Mouse (Mus musculus): ENCODE measurements around the gene Gpr19. TPM values are rescaled to one million over a fixed set of nuclear protein-coding genes. Genes with fewer than 3 reads are reported as not detected.
A peak's percentile ranks its signal among the peaks of the same experiment; 100 is the strongest.

The Gpr19 gene
- polyA plus RNA-seq, 1 experiment from 2014 or later = 8.6 TPM

DNA sequence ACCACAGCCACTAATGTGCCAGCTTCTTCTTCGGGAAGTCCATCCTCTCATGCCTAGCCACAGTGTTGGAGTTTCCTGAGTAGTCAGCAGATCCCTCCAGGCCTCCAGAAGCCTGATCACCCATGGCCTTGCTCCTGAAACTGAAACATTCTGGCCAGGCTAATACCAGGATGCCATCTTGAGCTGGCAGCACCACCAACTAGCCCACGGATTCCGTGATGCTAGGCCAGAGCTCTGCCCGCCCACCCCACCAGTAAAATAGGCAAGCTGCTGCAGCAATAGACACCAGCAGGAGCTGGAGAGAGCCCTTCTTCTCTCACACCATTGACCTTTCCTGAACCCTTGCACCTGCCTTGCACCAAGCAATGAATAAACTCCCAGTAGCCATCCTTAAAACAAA is 50.8 kb downstream of the Gpr19 start:
- Histone ChIP-seq H3K27ac (replicated peaks) (no peak overlapping the region), H3K4me2 (no peak overlapping the region), H3K4me3 (no peak overlapping the region), H3K9ac (no peak overlapping the region), H3K27me3 (replicated peaks) (no peaks in the 10 kb centered on the region), H3K36me3 (peaks cover 33% of the 10 kb centered on the region), H3K9me3 (no peaks in the 10 kb centered on the region), H3K4me1 (no peaks in the 10 kb centered on the region)
- 94% methylated on average over 4 of the region's 4 CpGs for WGBS
- no peak for ATAC-seq (ENCODE audit: extremely low read depth, insufficient number of reproducible peaks, low FRiP score, low TSS enrichment)

- Histone ChIP-seq H3K27me3 (replicated peaks) (no peaks in the 10 kb centered on the region), H3K4me1 (no peaks in the 10 kb centered on the region), H3K27ac (replicated peaks) (no peak overlapping the region), H3K9ac (no peak overlapping the region), H3K4me3 (no peak overlapping the region), H3K36me3 (peaks cover 22% of the 10 kb centered on the region), H3K9me3 (no peaks in the 10 kb centered on the region), H3K4me2 (no peak overlapping the region)
- WGBS = 80% methylated on average over 6 of the region's 6 CpGs
- no peak for ATAC-seq (ENCODE audit: extremely low read depth, insufficient number of reproducible peaks, low FRiP score, low TSS enrichment)
Observed at GRCm38 (mm10) chr6:134846308-134846707, 52.1 kb downstream of the Gpr19 start.

- ATAC-seq (ENCODE audit: extremely low read depth, insufficient number of reproducible peaks, low FRiP score, low TSS enrichment) = no peak
- Histone ChIP-seq H3K4me3 (no peak overlapping the region), H3K27me3 (replicated peaks) (no peaks in the 10 kb centered on the region), H3K9ac (no peak overlapping the region), H3K4me2 (no peak overlapping the region), H3K27ac (replicated peaks) (no peak overlapping the region), H3K4me1 (no peaks in the 10 kb centered on the region), H3K36me3 (peaks cover 16% of the 10 kb centered on the region), H3K9me3 (no peaks in the 10 kb centered on the region)
- WGBS = 78% methylated on average over 4 of the region's 4 CpGs
Observed at GRCm38 (mm10) chr6:134845726-134846125, 52.7 kb downstream of the Gpr19 start.

- ATAC-seq (ENCODE audit: extremely low read depth, insufficient number of reproducible peaks, low FRiP score, low TSS enrichment) = no peak
- H3K4me3 ChIP-seq = no peak overlapping the region
- WGBS = 64% methylated on average over 2 of the region's 2 CpGs
- no peaks in the 10 kb centered on the region for H3K9me3 ChIP-seq
- no peak overlapping the region for H3K27ac ChIP-seq (replicated peaks)
- 0 out of 2 replicates have a peak, but pooled peaks cover 6% of the 10 kb centered on the region for H3K36me3 ChIP-seq
- H3K9ac ChIP-seq = no peak overlapping the region
- H3K27me3 ChIP-seq (replicated peaks) = no peaks in the 10 kb centered on the region
- no peak overlapping the region for H3K4me2 ChIP-seq
- H3K4me1 ChIP-seq = no peaks in the 10 kb centered on the region
Observed at GRCm38 (mm10) chr6:134840346-134840745, 58.0 kb downstream of the Gpr19 start.

DNA sequence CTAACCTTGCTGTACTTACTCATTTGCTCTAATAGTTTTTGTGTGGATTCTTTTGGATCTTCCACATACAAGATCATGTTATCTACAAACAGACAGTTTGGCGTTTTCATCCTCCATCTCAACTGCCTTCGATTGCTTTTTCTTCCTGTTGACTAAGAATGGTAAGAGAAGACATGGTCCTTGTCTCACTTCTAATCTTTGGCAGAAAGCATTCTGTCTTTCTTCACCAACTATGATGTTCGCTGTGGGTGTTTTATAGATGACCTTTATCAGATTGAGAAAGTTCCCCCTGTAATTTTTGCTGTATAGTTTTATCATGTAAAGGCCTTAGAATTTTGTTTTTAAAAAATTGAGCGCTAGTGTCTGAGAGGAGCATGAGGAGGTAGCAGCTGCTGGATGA is 60.3 kb downstream of the Gpr19 start:
- Histone ChIP-seq H3K27ac (replicated peaks) (no peak overlapping the region), H3K36me3 (0 out of 2 replicates have a peak, but pooled peaks cover 6% of the 10 kb centered on the region), H3K27me3 (replicated peaks) (no peaks in the 10 kb centered on the region), H3K4me3 (no peak overlapping the region), H3K4me2 (no peak overlapping the region), H3K4me1 (no peaks in the 10 kb centered on the region), H3K9ac (no peak overlapping the region), H3K9me3 (no peaks in the 10 kb centered on the region)
- WGBS = 81% methylated on average over 4 of the region's 4 CpGs
- no peak for ATAC-seq (ENCODE audit: extremely low read depth, insufficient number of reproducible peaks, low FRiP score, low TSS enrichment)

- Histone ChIP-seq H3K9me3 (no peaks in the 10 kb centered on the region), H3K9ac (no peak overlapping the region), H3K27me3 (replicated peaks) (no peaks in the 10 kb centered on the region), H3K4me1 (peaks cover 12% of the 10 kb centered on the region), H3K4me2 (no peak overlapping the region), H3K4me3 (no peak overlapping the region), H3K27ac (replicated peaks) (no peak overlapping the region), H3K36me3 (0 out of 2 replicates have a peak, but pooled peaks cover 6% of the 10 kb centered on the region)
- no peak for ATAC-seq (ENCODE audit: extremely low read depth, insufficient number of reproducible peaks, low FRiP score, low TSS enrichment)
- WGBS = 70% methylated on average over 9 of the region's 9 CpGs
Observed at GRCm38 (mm10) chr6:134834585-134835251, 63.7 kb downstream of the Gpr19 start.

DNA sequence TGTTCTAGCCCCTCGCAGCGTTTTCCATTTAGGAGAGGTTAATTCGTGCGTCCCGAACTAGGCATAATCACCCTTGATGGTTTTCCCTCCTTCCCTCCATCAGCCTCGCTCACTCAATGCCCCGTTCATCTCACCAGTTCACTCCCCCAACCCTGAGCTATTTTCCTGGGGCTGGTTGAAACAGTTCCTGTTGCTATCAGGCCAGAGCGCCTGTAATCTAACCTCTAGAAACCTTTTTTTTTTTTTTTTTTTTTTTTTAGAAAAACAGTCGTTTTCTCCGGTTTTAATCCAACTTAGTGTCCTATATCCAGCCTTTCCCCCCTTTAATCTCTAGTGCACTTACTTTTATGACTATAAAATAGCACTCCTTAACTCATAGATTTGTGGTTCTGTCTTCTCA is 67.6 kb downstream of the Gpr19 start:
- H3K4me3 ChIP-seq = peak overlapping the region; percentile 73
- no peak for ATAC-seq (ENCODE audit: extremely low read depth, insufficient number of reproducible peaks, low FRiP score, low TSS enrichment)
- 1% methylated on average over 10 of the region's 10 CpGs for WGBS
- peak overlapping the region; percentile 90 for H3K4me2 ChIP-seq
- peaks cover 26% of the 10 kb centered on the region for H3K4me1 ChIP-seq
- H3K9me3 ChIP-seq = no peaks in the 10 kb centered on the region
- H3K27me3 ChIP-seq (replicated peaks) = no peaks in the 10 kb centered on the region
- peak overlapping the region; percentile 88 for H3K9ac ChIP-seq
- no peaks in the 10 kb centered on the region for H3K36me3 ChIP-seq
- peak overlapping the region; percentile 96 for H3K27ac ChIP-seq (replicated peaks)

DNA sequence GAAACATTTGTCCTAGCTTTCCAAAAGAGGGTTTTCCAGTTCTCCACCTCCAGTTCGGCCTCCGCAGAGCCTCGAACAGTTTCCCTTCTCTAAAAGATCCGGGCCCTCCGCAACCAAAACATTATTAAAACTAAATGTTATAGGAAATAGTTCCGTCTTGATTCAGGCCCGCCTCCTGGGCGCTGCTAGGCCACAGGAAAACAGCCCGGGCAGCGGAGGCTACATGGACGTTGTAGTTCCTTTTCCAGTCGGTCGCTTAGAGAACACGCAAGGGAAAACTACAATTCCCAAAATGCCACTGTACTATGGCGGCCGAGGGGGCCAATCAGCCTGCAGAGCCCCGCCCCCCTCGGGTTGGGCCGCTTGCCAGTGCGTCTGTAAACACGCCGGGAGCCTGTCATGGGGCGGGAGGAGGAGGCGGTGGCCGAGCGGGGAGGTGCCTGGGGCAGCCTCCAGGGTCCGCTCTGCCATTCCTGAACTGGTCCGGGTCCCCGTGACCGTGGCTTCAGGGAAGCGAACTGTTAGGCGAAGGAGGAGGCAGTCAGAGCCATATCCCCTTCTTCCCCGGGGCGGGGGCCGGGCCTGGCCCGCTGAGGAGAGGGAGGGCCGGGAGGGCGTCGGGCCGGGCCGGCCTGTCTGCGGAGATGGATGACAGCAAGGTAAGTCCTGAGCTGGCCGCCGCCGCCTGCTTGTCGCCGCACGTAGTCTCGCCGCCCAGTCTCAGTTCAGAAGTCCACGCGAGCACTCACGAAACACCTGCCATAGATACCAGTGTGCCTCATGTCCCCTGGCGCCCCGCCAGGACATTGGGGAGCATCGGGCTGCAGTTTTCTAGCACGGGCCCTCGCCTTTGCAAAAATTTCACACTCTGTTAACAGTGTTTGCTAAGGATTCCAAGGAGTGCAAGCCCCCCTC is 68.3 kb downstream of the Gpr19 start, which contains the start of gene Crebl2:
TSS of gene Crebl2 (plus strand) at position 369 of the 915 bp plus-strand sequence.
- peak within 1 kb of the TSS; percentile 96 for H3K27ac ChIP-seq (replicated peaks)
- no peaks in the 10 kb centered on the region for H3K27me3 ChIP-seq (replicated peaks)
- WGBS = under 1% methylated on average over 55 of the region's 58 CpGs
- peaks cover 26% of the 10 kb centered on the region for H3K4me1 ChIP-seq
- peak within 1 kb of the TSS; percentile 73 for H3K4me3 ChIP-seq
- no peaks in the 10 kb centered on the region for H3K36me3 ChIP-seq
- peak; percentile 97 for ATAC-seq (ENCODE audit: extremely low read depth, insufficient number of reproducible peaks, low FRiP score, low TSS enrichment)
- peak within 1 kb of the TSS; percentile 88 for H3K9ac ChIP-seq
- no peaks in the 10 kb centered on the region for H3K9me3 ChIP-seq
- peak within 1 kb of the TSS; percentile 90 for H3K4me2 ChIP-seq

GRCm38 (mm10) chr6:134822844-134823243 is 75.5 kb downstream of the Gpr19 start:
- 61% methylated on average over 10 of the region's 10 CpGs for WGBS
- Histone ChIP-seq H3K4me3 (no peak overlapping the region), H3K9ac (no peak overlapping the region), H3K36me3 (no peaks in the 10 kb centered on the region), H3K4me2 (no peak overlapping the region), H3K4me1 (peaks cover 5% of the 10 kb centered on the region), H3K9me3 (no peaks in the 10 kb centered on the region), H3K27me3 (replicated peaks) (no peaks in the 10 kb centered on the region), H3K27ac (replicated peaks) (no peak overlapping the region)
- ATAC-seq (ENCODE audit: extremely low read depth, insufficient number of reproducible peaks, low FRiP score, low TSS enrichment) = no peak

DNA sequence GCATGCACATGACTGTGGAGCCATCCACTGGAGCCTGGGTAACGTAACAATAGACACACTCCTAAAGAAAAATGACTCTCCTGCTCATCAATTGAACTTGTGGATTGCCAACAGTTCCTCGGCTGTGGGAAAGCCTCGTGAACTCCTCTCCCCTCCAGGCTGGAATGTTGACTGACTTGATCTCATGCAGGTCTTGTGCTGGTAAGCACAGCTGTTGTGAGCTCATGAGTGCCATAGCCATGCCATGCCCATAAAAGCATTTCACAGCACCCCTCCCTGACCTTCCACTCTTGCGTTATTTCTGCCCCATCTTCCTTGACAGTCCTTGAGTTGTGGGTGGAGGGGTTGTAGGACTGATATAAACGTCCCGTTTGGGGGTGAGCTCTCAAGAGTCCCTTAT is 78.0 kb downstream of the Gpr19 start:
- H3K27ac ChIP-seq (replicated peaks) = no peak overlapping the region
- no peak for ATAC-seq (ENCODE audit: extremely low read depth, insufficient number of reproducible peaks, low FRiP score, low TSS enrichment)
- H3K36me3 ChIP-seq = no peaks in the 10 kb centered on the region
- WGBS = 61% methylated on average over 6 of the region's 6 CpGs
- H3K9ac ChIP-seq = no peak overlapping the region
- peaks cover 7% of the 10 kb centered on the region for H3K4me1 ChIP-seq
- H3K4me3 ChIP-seq = no peak overlapping the region
- no peaks in the 10 kb centered on the region for H3K27me3 ChIP-seq (replicated peaks)
- H3K9me3 ChIP-seq = no peaks in the 10 kb centered on the region
- H3K4me2 ChIP-seq = no peak overlapping the region

- Histone ChIP-seq H3K9ac (no peak overlapping the region), H3K27ac (replicated peaks) (no peak overlapping the region), H3K4me1 (peaks cover 7% of the 10 kb centered on the region), H3K36me3 (no peaks in the 10 kb centered on the region), H3K4me2 (no peak overlapping the region), H3K27me3 (replicated peaks) (no peaks in the 10 kb centered on the region), H3K9me3 (no peaks in the 10 kb centered on the region), H3K4me3 (no peak overlapping the region)
- 44% methylated on average over 5 of the region's 5 CpGs for WGBS
- ATAC-seq (ENCODE audit: extremely low read depth, insufficient number of reproducible peaks, low FRiP score, low TSS enrichment) = no peak
Observed at GRCm38 (mm10) chr6:134819741-134820140, 78.6 kb downstream of the Gpr19 start.

Data from heart, embryonic 13.5 days (tissue).